Mouse (Mus musculus) intestine, postnatal 0 days (tissue): ENCODE results near the gene Ptpdc1. TPM values are rescaled to one million over a fixed set of nuclear protein-coding genes. Genes with fewer than 3 reads are reported as not detected.

Source experiments
- ATAC-seq: fragments of 200-750 bp; cut with Nextera tagmentation; 2 replicates; pipeline ENCODE4 v1.8.0; 2017; ENCODE audit warnings: mild to moderate bottlenecking, moderate TSS enrichment, moderate library complexity
- H3K27ac ChIP-seq: fragments of 300-500 bp; sonication (generic); 2 replicates; pipeline ENCODE4 v1.5.1; 2014; ENCODE audit warnings: mild to moderate bottlenecking, low read depth, low read length, moderate library complexity
- H3K27me3 ChIP-seq: fragments of 300-500 bp; sonication (generic); replicated peaks from 2 replicates; pipeline ENCODE4 v1.6.1; 2014; ENCODE audit warnings: low read length, mixed read lengths; ENCODE audit not compliant: control insufficient read depth, insufficient read depth
- H3K36me3 ChIP-seq: fragments of 300-500 bp; sonication (generic); 2 replicates; pipeline ENCODE4 v1.6.1; 2014; ENCODE audit warnings: mild to moderate bottlenecking, moderate library complexity; ENCODE audit not compliant: control insufficient read depth, insufficient read depth
- H3K4me1 ChIP-seq: fragments of 300-500 bp; sonication (generic); replicated peaks from 2 replicates; pipeline ENCODE4 v1.6.1; 2014; ENCODE audit warnings: antibody characterized with exemption, low read length, mixed read lengths; ENCODE audit not compliant: control insufficient read depth, insufficient read depth
- H3K4me2 ChIP-seq: fragments of 300-500 bp; sonication (generic); replicated peaks from 2 replicates; pipeline ENCODE4 v1.6.1; 2014; ENCODE audit warnings: low read depth, mild to moderate bottlenecking, moderate library complexity
- H3K4me3 ChIP-seq: fragments of 300-500 bp; sonication (generic); 2 replicates; pipeline ENCODE4 v1.5.1; 2014; ENCODE audit warnings: low read depth, low read length
- H3K9ac ChIP-seq: fragments of 300-500 bp; sonication (generic); 2 replicates; pipeline ENCODE4 v1.6.1; 2014; ENCODE audit warnings: mild to moderate bottlenecking, low read depth, low read length
- H3K9me3 ChIP-seq: fragments of 300-500 bp; sonication (generic); 2 replicates; pipeline ENCODE4 v1.6.1; 2016; ENCODE audit warnings: mixed run types; ENCODE audit not compliant: control insufficient read depth
- CTCF ChIP-seq: sonication (generic); IDR thresholded peaks from 2 replicates; pipeline ENCODE4 v1.5.1; 2016; ENCODE audit warnings: low read depth, mild to moderate bottlenecking, control low read depth, antibody characterized with exemption, moderate library complexity
- WGBS: fragments of 180-500 bp; shearing (Covaris S2); extraction: QIAGEN DNeasy Blood & Tissue Kit; methylation state at CpG from one replicate; pipeline ENCODE4 v1.1.7; 2014; 5-methylcytosine and 5-hydroxymethylcytosine counted together
- polyA plus RNA-seq: library from polyadenylated mRNA; unstranded; fragments of >200 nt; fragmentation: Nextera tagmentation; extraction: Ambion mirVana; gene quantifications from 2 replicates; pipeline ENCODE4 v1.2.1, GENCODE M21; 2015

Ptpdc1 gene
- polyA plus RNA-seq, 1 experiment from 2014 or later: 1.9 TPM

DNA sequence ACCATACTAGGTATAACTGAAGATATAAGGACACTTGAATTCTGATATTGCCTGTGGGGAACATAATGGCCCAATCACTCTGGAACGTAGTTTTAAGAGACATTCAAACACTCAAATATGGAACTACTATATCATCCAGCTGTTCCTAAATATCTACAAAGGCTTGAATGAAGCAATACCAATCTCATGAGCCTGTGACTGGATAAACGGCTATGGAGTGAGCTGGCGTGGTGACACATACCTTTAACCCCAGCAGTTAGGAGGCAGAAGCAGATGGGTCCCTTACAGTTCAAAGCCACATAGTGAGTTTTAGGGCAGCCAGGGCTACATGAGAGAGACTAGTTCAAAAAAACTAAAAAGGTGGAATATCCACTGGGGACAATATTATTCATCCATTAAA, 57.8 kb downstream of the Ptpdc1 start:
- Histone ChIP-seq H3K27ac (no peak overlapping the region), H3K4me1 (0 out of 2 replicates have a peak, but pooled peaks cover 3% of the 10 kb centered on the region), H3K9me3 (no peaks in the 10 kb centered on the region), H3K4me2 (no peak overlapping the region), H3K27me3 (no peaks in the 10 kb centered on the region), H3K4me3 (no peak overlapping the region), H3K36me3 (no peaks in the 10 kb centered on the region), H3K9ac (no peak overlapping the region)
- no peak for TF ChIP-seq CTCF
- 71% methylated on average over 3 of the region's 3 CpGs for WGBS
- no peak for ATAC-seq

DNA sequence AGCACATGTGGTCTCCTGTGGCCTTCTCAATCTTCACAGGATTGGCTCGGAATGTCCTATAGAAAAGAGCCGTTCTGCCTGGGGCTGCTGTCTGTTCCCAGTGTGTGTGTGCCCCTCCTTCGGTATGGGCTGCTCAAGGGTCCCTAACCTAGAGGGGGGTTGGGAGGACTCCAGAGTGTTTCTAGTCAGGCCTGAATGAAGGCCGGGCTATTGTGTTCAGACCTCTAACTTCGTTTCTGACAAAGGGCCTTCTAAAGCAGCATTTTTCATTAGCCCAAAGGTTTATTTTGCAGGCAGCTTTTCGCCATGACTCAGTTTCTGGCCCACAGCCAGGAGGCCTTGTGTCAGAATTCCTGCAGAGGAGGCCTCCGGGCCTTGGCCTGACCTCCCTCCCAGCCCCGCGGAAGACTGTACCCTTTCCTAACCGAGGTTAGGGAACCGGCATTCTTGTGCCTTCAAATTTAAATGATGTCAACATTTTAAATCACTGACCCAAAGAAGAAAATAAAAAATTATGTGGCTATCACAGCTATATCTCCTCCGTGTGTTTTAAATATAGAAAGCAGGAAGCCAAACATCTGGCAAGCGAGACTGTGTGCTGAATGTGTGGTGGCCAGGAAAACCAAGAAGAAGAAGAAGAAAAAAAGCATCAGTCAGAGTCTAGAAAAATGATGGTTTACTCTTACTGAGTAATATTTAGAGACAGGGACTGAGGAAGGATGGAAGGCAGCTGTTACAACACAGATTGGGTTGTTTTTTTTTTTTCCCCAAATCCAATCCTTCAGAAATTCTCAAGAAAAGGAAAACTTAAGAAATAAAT, 59.1 kb downstream of the Ptpdc1 start:
- peak; percentile 41 for ATAC-seq
- H3K4me3 ChIP-seq: no peak overlapping the region
- H3K27me3 ChIP-seq: no peaks in the 10 kb centered on the region
- H3K27ac ChIP-seq: peak overlapping the region; percentile 77
- no peak for TF ChIP-seq CTCF
- no peak overlapping the region for H3K9ac ChIP-seq
- 0 out of 2 replicates have a peak, but pooled peaks cover 3% of the 10 kb centered on the region for H3K4me1 ChIP-seq
- no peaks in the 10 kb centered on the region for H3K36me3 ChIP-seq
- no peaks in the 10 kb centered on the region for H3K9me3 ChIP-seq
- H3K4me2 ChIP-seq: no peak overlapping the region; the same call in 1 of the 2 replicates
- WGBS: 34% methylated on average over 13 of the region's 13 CpGs

- H3K9ac ChIP-seq: no peak overlapping the region
- 81% methylated on average over 5 of the region's 5 CpGs for WGBS
- no peaks in the 10 kb centered on the region for H3K36me3 ChIP-seq
- no peak overlapping the region for H3K4me3 ChIP-seq
- no peaks in the 10 kb centered on the region for H3K27me3 ChIP-seq
- no peaks in the 10 kb centered on the region for H3K9me3 ChIP-seq
- H3K4me1 ChIP-seq: 0 out of 2 replicates have a peak, but pooled peaks cover 3% of the 10 kb centered on the region
- ATAC-seq: no peak
- no peak overlapping the region for H3K4me2 ChIP-seq
- no peak for TF ChIP-seq CTCF
- no peak overlapping the region for H3K27ac ChIP-seq
Measured at GRCm38 (mm10) chr13:48564881-48565600, 60.4 kb downstream of the Ptpdc1 start.

- Histone ChIP-seq H3K9me3 (no peaks in the 10 kb centered on the region), H3K36me3 (no peaks in the 10 kb centered on the region), H3K4me2 (no peak overlapping the region), H3K4me3 (no peak overlapping the region), H3K4me1 (0 out of 2 replicates have a peak, but pooled peaks cover 3% of the 10 kb centered on the region), H3K27me3 (no peaks in the 10 kb centered on the region), H3K9ac (no peak overlapping the region), H3K27ac (no peak overlapping the region)
- TF ChIP-seq CTCF: no peak
- ATAC-seq: no peak
- WGBS: 87% methylated on average over 5 of the region's 5 CpGs
Measured at GRCm38 (mm10) chr13:48562336-48562735, 63.1 kb downstream of the Ptpdc1 start.

- WGBS: 89% methylated on average over 2 of the region's 2 CpGs
Measured at GRCm38 (mm10) chr13:48561481-48561880, 64.0 kb downstream of the Ptpdc1 start.

DNA sequence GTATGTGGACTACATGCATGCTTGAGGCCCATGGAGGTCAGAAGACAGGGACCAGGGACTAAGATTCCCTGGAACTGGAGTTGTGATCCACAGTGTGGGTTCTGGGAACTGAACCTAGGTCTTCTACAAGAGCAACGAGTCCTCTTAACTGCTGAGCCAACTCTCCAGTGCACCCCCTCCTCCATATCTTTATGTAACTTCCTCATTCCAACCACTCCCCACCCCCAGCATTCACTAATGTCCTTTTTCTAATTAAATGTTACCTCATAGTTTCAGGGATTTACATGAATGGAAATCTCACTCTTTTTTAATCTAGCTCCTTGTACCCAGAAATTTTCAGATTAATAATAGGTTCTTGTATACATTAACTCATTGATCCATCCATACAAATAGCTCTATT, 69.5 kb downstream of the Ptpdc1 start:
- Histone ChIP-seq H3K27me3 (no peaks in the 10 kb centered on the region), H3K9ac (no peak overlapping the region), H3K27ac (no peak overlapping the region), H3K36me3 (no peaks in the 10 kb centered on the region), H3K4me3 (no peak overlapping the region), H3K9me3 (no peaks in the 10 kb centered on the region), H3K4me2 (no peak overlapping the region), H3K4me1 (0 out of 2 replicates have a peak, but pooled peaks cover 3% of the 10 kb centered on the region)
- WGBS: 70% methylated on average over 1 of the region's 1 CpGs
- no peak for TF ChIP-seq CTCF
- ATAC-seq: no peak

More at GRCm38 (mm10) chr13:48561481-48561880, 64.0 kb downstream of the Ptpdc1 start:
- H3K27me3 ChIP-seq: no peaks in the 10 kb centered on the region
- TF ChIP-seq CTCF: no peak
- 0 out of 2 replicates have a peak, but pooled peaks cover 3% of the 10 kb centered on the region for H3K4me1 ChIP-seq
- H3K9ac ChIP-seq: no peak overlapping the region
- no peak overlapping the region for H3K4me3 ChIP-seq
- H3K36me3 ChIP-seq: no peaks in the 10 kb centered on the region
- no peak overlapping the region for H3K4me2 ChIP-seq
- no peaks in the 10 kb centered on the region for H3K9me3 ChIP-seq
- no peak overlapping the region for H3K27ac ChIP-seq
- ATAC-seq: no peak
